Mouse (Mus musculus): ENCODE measurements around the gene Shc1. TPM values are rescaled to one million over a fixed set of nuclear protein-coding genes. Genes with fewer than 3 reads are reported as not detected.

The Shc1 gene
- 76.1 TPM for polyA plus RNA-seq (2014; fragmentation: Illumina TruSeq; extraction: RNeasy Lipid Tissue Mini Kit (QIAGEN cat#74804); ENCODE audit: low read depth, low replicate concordance)

DNA sequence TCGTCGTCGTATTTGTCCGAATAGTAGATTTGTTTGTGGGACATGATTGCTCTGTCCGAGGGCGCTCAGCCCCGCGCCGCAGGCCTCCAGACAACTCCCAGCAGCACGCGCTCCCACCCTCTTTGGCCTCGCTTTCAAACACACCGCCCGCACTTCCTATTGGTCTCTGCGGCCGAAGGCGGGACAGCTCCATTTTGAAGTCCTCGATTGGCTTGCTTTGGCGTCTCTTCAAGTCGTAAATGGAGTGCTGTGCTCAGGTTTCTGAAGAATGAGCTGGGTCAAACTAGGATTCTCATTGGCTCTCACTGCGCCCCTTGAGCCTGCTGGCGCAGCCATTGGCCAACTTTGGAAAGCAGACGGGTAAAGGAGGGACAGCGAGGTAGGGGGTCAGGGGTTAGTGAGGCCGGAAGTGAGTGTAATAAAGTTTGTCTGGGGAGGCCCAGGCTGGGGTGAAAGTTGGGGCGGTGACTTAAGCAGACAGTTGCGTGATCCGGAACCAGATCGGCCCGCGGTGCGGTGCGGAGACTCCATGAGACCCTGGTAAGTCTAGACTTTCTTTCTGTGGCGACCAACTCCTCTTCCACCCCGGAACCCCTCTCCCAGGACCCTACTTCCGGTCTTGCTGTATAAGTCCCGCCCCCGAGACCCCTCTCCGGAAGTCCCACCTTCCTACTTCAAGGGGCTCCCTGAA is at the start of gene Shc1, which contains the start of gene Cks1b:
Gene Shc1 (plus strand): TSS at position 274 of the 691 bp plus-strand sequence.
Gene Cks1b (minus strand): TSS at position 214 of the 691 bp plus-strand sequence.

GRCm38 (mm10) chr3:89394006-89394893 is 24.0 kb upstream of the Shc1 start, which contains the start of gene Zbtb7b:
Gene Zbtb7b, minus strand, starts transcription at chr3:89394776.

GRCm38 (mm10) chr3:89402693-89403092 is 15.6 kb upstream of the Shc1 start, which contains the start of gene Lenep:
Gene Lenep, minus strand, starts transcription at chr3:89402793.

GRCm38 (mm10) chr3:89411490-89412393 is 6.5 kb upstream of the Shc1 start, which contains the start of gene Flad1:
Gene Flad1, minus strand, starts transcription at chr3:89411870.

GRCm38 (mm10) chr3:89430171-89431159 is 12.2 kb downstream of the Shc1 start, which contains the start of gene Pygo2:
Gene Pygo2, plus strand, starts transcription at chr3:89430214.

GRCm38 (mm10) chr3:89436176-89437113 is 18.2 kb downstream of the Shc1 start, which contains the start of gene Pbxip1:
Gene Pbxip1, plus strand, starts transcription at chr3:89436706.

GRCm38 (mm10) chr3:89454401-89455177 is 36.3 kb downstream of the Shc1 start, which contains the start of gene Pmvk:
Gene Pmvk, plus strand, starts transcription at chr3:89454541.

Other genes starting within 250 kb of the Shc1 start
- 56.1 TPM for gene Scamp3, start 241.0 kb upstream of the Shc1 start, polyA plus RNA-seq (2014; fragmentation: Illumina TruSeq; extraction: RNeasy Lipid Tissue Mini Kit (QIAGEN cat#74804); ENCODE audit: low read depth, low replicate concordance)
- gene Fam189b, start 235.3 kb upstream of the Shc1 start, polyA plus RNA-seq (2014; fragmentation: Illumina TruSeq; extraction: RNeasy Lipid Tissue Mini Kit (QIAGEN cat#74804); ENCODE audit: low read depth, low replicate concordance) = 5.8 TPM
- 67.8 TPM for gene Gba, start 215.5 kb upstream of the Shc1 start, polyA plus RNA-seq (2014; fragmentation: Illumina TruSeq; extraction: RNeasy Lipid Tissue Mini Kit (QIAGEN cat#74804); ENCODE audit: low read depth, low replicate concordance)
- 30.3 TPM for gene Thbs3, start 203.3 kb upstream of the Shc1 start, polyA plus RNA-seq (2014; fragmentation: Illumina TruSeq; extraction: RNeasy Lipid Tissue Mini Kit (QIAGEN cat#74804); ENCODE audit: low read depth, low replicate concordance)
- 92.5 TPM for gene Mtx1, start 191.4 kb upstream of the Shc1 start, polyA plus RNA-seq (2014; fragmentation: Illumina TruSeq; extraction: RNeasy Lipid Tissue Mini Kit (QIAGEN cat#74804); ENCODE audit: low read depth, low replicate concordance)
- 1.0 TPM for gene Muc1, start 189.4 kb upstream of the Shc1 start, polyA plus RNA-seq (2014; fragmentation: Illumina TruSeq; extraction: RNeasy Lipid Tissue Mini Kit (QIAGEN cat#74804); ENCODE audit: low read depth, low replicate concordance)
- gene Krtcap2, start 172.5 kb upstream of the Shc1 start, polyA plus RNA-seq (2014; fragmentation: Illumina TruSeq; extraction: RNeasy Lipid Tissue Mini Kit (QIAGEN cat#74804); ENCODE audit: low read depth, low replicate concordance) = 96.9 TPM
- 2.9 TPM for gene Trim46, start 172.1 kb upstream of the Shc1 start, polyA plus RNA-seq (2014; fragmentation: Illumina TruSeq; extraction: RNeasy Lipid Tissue Mini Kit (QIAGEN cat#74804); ENCODE audit: low read depth, low replicate concordance)
- 152 TPM for gene Dpm3, start 159.1 kb upstream of the Shc1 start, polyA plus RNA-seq (2014; fragmentation: Illumina TruSeq; extraction: RNeasy Lipid Tissue Mini Kit (QIAGEN cat#74804); ENCODE audit: low read depth, low replicate concordance)
- gene Slc50a1, start 147.9 kb upstream of the Shc1 start, polyA plus RNA-seq (2014; fragmentation: Illumina TruSeq; extraction: RNeasy Lipid Tissue Mini Kit (QIAGEN cat#74804); ENCODE audit: low read depth, low replicate concordance) = 135 TPM
- 26.1 TPM for gene Efna1, start 137.3 kb upstream of the Shc1 start, polyA plus RNA-seq (2014; fragmentation: Illumina TruSeq; extraction: RNeasy Lipid Tissue Mini Kit (QIAGEN cat#74804); ENCODE audit: low read depth, low replicate concordance)
- 1.3 TPM for gene Efna3, start 95.5 kb upstream of the Shc1 start, polyA plus RNA-seq (2014; fragmentation: Illumina TruSeq; extraction: RNeasy Lipid Tissue Mini Kit (QIAGEN cat#74804); ENCODE audit: low read depth, low replicate concordance)
- 3.4 TPM for gene Efna4, start 80.4 kb upstream of the Shc1 start, polyA plus RNA-seq (2014; fragmentation: Illumina TruSeq; extraction: RNeasy Lipid Tissue Mini Kit (QIAGEN cat#74804); ENCODE audit: low read depth, low replicate concordance)
- 145 TPM for gene Adam15, start 68.4 kb upstream of the Shc1 start, polyA plus RNA-seq (2014; fragmentation: Illumina TruSeq; extraction: RNeasy Lipid Tissue Mini Kit (QIAGEN cat#74804); ENCODE audit: low read depth, low replicate concordance)
- 2.8 TPM for gene Dcst2, start 56.5 kb upstream of the Shc1 start, polyA plus RNA-seq (2014; fragmentation: Illumina TruSeq; extraction: RNeasy Lipid Tissue Mini Kit (QIAGEN cat#74804); ENCODE audit: low read depth, low replicate concordance)
- gene Dcst1, start 53.2 kb upstream of the Shc1 start, polyA plus RNA-seq (2014; fragmentation: Illumina TruSeq; extraction: RNeasy Lipid Tissue Mini Kit (QIAGEN cat#74804); ENCODE audit: low read depth, low replicate concordance) = 5.4 TPM
- gene Zbtb7b, start 23.7 kb upstream of the Shc1 start, polyA plus RNA-seq (2014; fragmentation: Illumina TruSeq; extraction: RNeasy Lipid Tissue Mini Kit (QIAGEN cat#74804); ENCODE audit: low read depth, low replicate concordance) = 52.0 TPM
- 1.8 TPM for gene Lenep, start 15.7 kb upstream of the Shc1 start, polyA plus RNA-seq (2014; fragmentation: Illumina TruSeq; extraction: RNeasy Lipid Tissue Mini Kit (QIAGEN cat#74804); ENCODE audit: low read depth, low replicate concordance)
- gene Flad1, start 6.6 kb upstream of the Shc1 start, polyA plus RNA-seq (2014; fragmentation: Illumina TruSeq; extraction: RNeasy Lipid Tissue Mini Kit (QIAGEN cat#74804); ENCODE audit: low read depth, low replicate concordance) = 24.9 TPM
- gene Cks1b, start 60 bp upstream of the Shc1 start, polyA plus RNA-seq (2014; fragmentation: Illumina TruSeq; extraction: RNeasy Lipid Tissue Mini Kit (QIAGEN cat#74804); ENCODE audit: low read depth, low replicate concordance) = 34.3 TPM
- gene Pygo2, start 11.8 kb downstream of the Shc1 start, polyA plus RNA-seq (2014; fragmentation: Illumina TruSeq; extraction: RNeasy Lipid Tissue Mini Kit (QIAGEN cat#74804); ENCODE audit: low read depth, low replicate concordance) = 30.1 TPM
- 70.3 TPM for gene Pbxip1, start 18.3 kb downstream of the Shc1 start, polyA plus RNA-seq (2014; fragmentation: Illumina TruSeq; extraction: RNeasy Lipid Tissue Mini Kit (QIAGEN cat#74804); ENCODE audit: low read depth, low replicate concordance)
- gene Pmvk, start 36.1 kb downstream of the Shc1 start, polyA plus RNA-seq (2014; fragmentation: Illumina TruSeq; extraction: RNeasy Lipid Tissue Mini Kit (QIAGEN cat#74804); ENCODE audit: low read depth, low replicate concordance) = 74.9 TPM
- gene Kcnn3, start 101.7 kb downstream of the Shc1 start, polyA plus RNA-seq (2014; fragmentation: Illumina TruSeq; extraction: RNeasy Lipid Tissue Mini Kit (QIAGEN cat#74804); ENCODE audit: low read depth, low replicate concordance) = 1.4 TPM